Mouse (Mus musculus): ENCODE measurements at regions not wholly inside any gene's neighbourhood (a gene's known extent, or its start where the extent isn't known, plus 50 kb on each side); places are given as distances from the start of the nearest gene placed in this dataset.
A peak's percentile ranks its signal among the peaks of the same experiment; 100 is the strongest.

DNA sequence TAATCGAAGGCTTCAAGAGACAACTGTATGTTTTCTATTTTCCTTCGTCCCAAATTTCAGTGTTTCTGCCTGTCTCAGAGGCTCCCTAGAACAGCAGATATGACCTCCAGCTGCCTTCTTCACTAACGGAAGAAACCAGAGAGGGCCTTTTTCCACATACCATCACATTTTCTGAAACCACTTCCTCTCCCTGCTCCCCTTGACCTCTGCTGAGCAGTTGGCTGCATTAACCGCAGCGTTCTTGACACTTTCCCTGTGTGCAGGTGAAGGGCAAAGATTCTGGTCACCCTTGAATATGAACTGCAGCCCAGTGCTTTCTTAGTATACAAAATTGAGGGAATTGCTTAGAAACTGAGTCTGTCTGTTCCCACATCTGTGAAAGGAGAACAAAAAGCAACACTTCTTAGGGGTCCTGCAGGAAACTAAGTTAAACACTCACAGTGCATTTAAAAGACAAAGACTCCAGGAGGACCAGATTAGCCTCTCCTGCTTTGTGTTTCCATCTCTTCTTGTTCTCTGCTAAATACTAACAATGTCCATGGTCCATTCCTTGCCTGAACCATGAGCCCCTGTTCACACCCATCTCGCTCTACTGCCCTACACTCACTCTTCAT lies 98.4 kb downstream of the Akap11 start:
- no peak for DNase-seq

DNA sequence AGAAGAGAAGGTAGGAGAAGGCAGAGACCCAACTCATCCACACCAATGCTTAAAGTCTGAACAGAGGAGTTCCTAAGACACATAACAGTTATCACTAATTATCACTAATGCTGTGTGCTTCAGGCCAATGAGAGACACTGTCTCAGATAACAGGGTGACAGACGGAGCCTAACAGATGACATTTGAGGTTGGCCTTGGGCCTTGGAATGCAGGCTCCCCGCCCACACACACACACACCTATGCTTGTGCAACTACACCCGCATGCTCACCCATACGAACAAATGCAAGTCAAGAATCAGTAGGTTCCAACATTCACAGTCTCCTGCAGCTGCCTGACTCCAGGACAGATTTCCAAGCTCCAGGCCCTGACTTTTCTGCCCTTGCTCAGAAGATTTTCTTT lies 100.0 kb downstream of the Akap11 start:
- DNase-seq, result no peak

DNA sequence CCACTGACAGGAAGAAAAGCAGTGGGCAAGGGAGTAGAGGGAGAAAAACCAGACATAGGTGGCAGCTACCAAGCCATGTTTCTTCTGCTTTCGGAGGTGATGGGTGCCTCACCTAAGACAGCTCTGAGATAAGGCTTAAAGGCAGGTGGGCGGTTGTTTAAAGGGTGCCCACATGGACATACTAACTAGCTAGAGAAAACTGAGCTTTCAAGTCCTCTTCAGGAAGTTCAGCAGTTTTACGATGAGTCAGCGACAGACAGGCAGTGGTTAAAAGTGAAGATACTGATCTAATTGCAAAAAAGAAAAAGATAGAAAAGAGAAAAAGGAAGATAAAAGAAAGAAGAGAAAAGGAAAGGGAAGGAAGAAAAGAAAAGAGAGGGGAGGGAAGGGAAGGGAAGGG lies 100.6 kb downstream of the Akap11 start:
- DNase-seq, result no peak

DNA sequence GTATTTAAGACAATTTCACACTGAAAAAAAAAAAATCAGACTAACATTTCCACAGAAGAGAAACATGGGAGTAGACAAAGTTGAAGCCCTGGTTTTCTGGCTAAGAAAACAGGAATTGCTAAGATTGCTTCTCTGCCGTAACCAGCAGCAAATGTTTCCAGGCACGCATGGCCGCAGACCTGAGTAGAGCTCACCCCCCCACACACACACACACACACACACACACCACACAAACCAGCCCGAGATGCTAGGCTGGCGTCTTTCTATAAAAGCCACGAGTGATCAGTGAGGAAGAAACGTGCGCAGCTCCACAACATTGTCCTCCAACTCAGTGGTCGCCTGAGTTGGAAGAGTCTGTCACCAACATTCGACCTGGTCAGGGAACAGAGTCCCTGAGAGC lies 101.0 kb downstream of the Akap11 start:
- DNase-seq, result no peak

DNA sequence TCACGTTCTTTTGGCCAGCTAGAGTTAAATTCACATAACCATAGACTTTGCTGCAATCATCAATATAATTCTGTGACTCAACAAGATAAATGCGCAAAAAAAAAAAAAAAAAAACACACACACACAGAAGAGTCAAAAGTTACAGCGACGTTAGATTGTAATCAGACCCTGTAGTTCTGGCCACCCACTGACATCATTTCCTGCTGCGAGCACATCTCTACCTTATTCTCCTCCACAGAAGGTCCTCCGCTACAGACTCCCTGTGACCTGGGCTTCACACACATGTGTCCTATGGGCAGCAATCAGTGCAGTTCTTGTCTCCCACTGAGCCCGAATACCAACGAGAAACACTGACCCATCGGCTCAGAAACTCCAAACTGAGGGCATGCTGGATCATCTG lies 101.9 kb downstream of the Akap11 start:
- no peak for DNase-seq

DNA sequence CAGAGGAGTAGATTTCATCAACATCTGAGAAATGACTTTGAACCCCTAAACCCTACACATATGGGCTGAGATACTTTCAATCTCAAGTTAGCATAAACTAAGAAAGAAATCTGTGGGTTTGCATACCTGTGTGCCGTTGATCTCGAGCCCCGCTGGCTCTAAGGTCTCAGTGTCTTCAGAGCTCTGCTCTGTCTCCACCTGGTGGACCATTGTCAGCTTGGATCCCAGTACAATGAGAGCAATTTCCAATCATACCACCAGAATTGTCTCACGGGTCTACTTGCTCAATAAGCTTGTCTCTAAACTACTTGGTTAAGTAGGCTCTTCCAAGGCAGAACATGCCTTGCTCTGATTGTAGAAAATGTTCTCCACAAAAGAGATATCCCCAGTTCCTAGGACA lies 102.5 kb downstream of the Akap11 start:
- DNase-seq, result no peak

DNA sequence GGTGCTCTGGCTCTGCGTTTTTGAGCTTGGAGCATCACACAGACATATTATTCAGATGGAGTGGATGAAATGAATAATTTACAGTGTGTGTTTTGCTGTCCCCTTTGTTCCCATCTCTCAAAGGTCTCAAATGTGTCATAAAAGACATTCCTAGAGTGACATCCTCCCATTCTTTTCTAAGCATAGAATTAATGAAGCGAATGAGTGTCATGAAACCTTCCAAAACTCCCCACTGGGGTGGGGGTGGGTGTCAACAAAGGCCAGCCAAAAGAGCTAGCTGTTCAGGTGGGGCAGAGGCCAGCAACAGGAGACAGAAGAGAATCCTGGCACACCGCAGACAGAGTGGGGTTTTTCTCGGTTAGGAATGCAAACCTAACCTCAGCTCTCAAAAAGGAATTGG lies 104.1 kb downstream of the Akap11 start:
- no peak for DNase-seq

GRCm38 (mm10) chr14:78431931-78432330 lies 104.7 kb downstream of the Akap11 start:
- no peak for DNase-seq

DNA sequence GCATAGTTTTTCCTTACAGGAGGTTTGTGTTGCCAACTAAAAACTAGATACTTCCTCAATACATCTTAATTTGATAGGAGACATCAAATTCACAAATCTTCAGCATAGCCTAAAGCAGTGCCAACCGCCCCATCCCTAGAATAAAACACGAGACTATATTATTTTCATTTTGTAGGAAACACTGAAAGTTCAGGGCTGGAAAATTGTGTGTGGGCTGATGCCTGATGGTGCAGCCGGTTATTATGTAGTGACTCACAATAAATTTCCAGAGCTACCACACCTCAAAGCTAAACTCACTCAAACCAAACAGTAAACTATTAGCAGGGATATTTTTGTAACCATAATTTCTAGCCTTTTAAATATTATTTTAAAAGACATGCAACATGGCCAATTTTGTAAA lies 105.2 kb downstream of the Akap11 start:
- DNase-seq, result peak; percentile 15

DNA sequence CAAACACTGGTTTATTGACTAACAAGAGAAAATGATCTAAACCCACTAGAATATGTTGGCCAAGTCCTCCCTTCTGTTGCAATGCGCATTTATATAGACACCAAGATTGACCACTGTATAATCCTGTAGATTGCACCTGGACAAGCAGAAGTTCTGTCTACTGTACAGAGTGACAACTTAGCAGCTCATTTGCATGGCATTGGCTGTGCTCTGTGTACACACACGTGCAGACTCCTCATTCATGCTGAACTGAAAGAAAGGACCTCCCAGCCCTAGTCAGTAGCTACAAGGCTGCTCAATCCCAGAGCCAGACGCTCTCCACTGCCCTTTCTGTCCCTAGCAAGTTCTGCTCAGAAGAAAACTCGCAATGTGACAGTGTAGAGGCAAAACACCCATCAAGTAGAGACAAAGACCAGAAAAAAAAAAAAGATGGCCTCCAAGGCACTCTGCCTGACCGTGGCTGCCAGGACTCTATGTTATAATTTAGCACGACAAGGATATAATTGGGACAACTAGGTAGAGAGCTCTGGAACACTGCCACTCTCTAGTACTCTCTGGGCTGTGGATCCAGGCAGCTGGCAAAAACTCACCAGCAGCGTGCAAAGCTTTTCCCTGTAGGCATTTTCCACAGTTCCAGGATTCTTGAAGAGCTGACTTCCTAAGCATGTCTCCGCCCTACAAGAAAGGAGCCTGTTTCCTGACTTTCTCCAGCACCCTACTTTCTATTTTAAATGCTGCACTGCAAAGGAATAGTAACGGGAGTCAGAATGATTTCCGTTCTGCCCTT lies 108.2 kb downstream of the Akap11 start:
- peak; percentile 59 for DNase-seq

- no peak for DNase-seq
Measured at GRCm38 (mm10) chr14:78427062-78427461, 109.5 kb downstream of the Akap11 start.

GRCm38 (mm10) chr14:78422601-78423000 lies 114.0 kb downstream of the Akap11 start:
- no peak for DNase-seq

- DNase-seq, result peak; percentile 6
Measured at GRCm38 (mm10) chr14:78420966-78421365, 113.1 kb upstream of the Tnfsf11 start.

GRCm38 (mm10) chr14:78420176-78420575 lies 112.3 kb upstream of the Tnfsf11 start:
- no peak for DNase-seq

GRCm38 (mm10) chr14:78405568-78405967 lies 97.7 kb upstream of the Tnfsf11 start:
- no peak for DNase-seq

DNA sequence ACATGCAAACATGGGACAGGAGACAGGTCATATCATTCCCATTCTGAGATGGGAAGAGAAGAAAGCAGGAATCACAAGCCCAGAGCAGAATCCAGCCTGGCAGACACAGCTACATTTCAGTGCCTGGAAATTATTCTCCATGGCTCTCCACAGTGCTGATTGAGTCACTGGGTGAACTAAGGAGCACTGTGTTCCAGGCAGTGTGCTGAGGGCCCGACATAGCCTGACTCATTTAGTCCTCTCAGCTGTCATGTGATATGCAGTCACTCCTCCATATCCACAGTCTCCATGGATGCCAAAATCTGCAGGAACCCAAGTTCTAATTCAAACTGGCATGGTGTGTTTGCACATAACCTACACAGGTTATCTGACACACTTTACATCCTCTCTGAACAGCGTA lies 90.1 kb upstream of the Tnfsf11 start:
- peak; percentile 4 for DNase-seq

DNA sequence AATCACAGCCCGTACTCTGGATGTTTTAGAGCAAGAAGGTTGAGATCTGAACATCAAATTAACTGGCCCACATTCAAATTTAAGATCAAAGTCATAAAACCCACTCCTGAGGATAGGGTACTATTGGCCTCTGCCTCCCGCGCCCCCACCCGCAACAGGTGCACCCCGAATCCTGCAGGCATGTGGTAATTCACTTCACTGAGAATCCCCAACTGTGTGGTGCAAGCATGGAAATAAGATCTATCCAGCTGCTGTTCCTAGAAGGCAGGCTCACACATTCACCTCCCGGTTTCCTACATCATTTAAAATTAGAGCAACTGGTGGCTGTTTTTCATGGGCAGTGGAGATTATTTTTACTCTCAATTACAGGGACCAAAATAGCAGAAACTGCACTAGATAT lies 87.8 kb upstream of the Tnfsf11 start:
- no peak for DNase-seq

- DNase-seq, result no peak
Measured at GRCm38 (mm10) chr14:78387011-78387410, 79.2 kb upstream of the Tnfsf11 start.

GRCm38 (mm10) chr14:78384370-78384769 lies 76.5 kb upstream of the Tnfsf11 start:
- DNase-seq, result no peak

DNA sequence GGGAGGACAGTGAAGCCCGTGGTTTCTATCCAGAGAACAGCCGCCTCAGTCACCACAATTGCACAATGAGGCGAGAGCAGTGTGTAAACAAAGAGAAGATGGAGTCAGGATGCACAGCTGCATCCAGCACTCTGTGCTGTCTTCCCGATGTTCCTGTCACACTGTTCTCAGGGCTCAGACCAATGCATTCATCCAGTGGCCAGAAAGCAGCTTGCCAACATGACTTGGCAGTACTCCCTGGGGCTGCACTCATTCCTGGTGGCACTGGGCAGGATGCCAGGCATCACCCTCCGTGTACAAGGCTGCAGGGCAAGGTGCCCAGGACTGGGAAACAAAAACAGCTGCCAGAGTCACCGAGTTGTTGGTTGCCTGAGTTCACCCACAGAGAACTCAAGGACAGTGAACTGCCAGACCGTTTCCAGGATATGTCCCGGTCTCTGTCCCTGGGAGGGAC lies 75.4 kb upstream of the Tnfsf11 start:
- DNase-seq, result peak; percentile 90

- no peak for DNase-seq
Measured at GRCm38 (mm10) chr14:78380011-78380410, 72.2 kb upstream of the Tnfsf11 start.

GRCm38 (mm10) chr14:78376591-78376990 lies 68.7 kb upstream of the Tnfsf11 start:
- DNase-seq, result no peak

GRCm38 (mm10) chr14:78375746-78376495 lies 68.1 kb upstream of the Tnfsf11 start:
- DNase-seq, result no peak

- no peak for DNase-seq
Measured at GRCm38 (mm10) chr14:78372102-78372501, 64.3 kb upstream of the Tnfsf11 start.
